Mouse (Mus musculus): Measurements from ENCODE around the gene Kbtbd13. TPM values are rescaled to one million over a fixed set of nuclear protein-coding genes. Genes with fewer than 3 reads are reported as not detected.

Gene Kbtbd13
- polyA plus RNA-seq, 1 experiment from 2014 or later: 0.78 TPM

GRCm38 (mm10) chr9:65424393-65424792 lies 32.9 kb upstream of the Kbtbd13 start:
- Histone ChIP-seq H3K36me3 (ENCODE audit: control insufficient read depth, insufficient read depth, low read length) (no peaks in the 10 kb centered on the region), H3K4me1 (ENCODE audit: control insufficient read depth, insufficient read depth, low read depth, low read length) (no peaks in the 10 kb centered on the region), H3K27me3 (replicated peaks; ENCODE audit: control insufficient read depth, insufficient read depth, low read length) (no peaks in the 10 kb centered on the region), H3K27ac (ENCODE audit: low read depth, low read length) (no peak overlapping the region), H3K4me2 (ENCODE audit: low read length) (no peak overlapping the region), H3K9ac (ENCODE audit: low read depth, low read length) (no peak overlapping the region), H3K4me3 (ENCODE audit: low read length) (no peak overlapping the region), H3K9me3 (ENCODE audit: control insufficient read depth, low read length) (no peaks in the 10 kb centered on the region)
- 38% methylated on average over 3 of the region's 3 CpGs for WGBS
- no peak for ATAC-seq

GRCm38 (mm10) chr9:65422760-65423501 lies 31.5 kb upstream of the Kbtbd13 start, which contains the start of gene Slc51b:
TSS of gene Slc51b (minus strand) at chr9:65422955.
- Histone ChIP-seq H3K4me1 (ENCODE audit: control insufficient read depth, insufficient read depth, low read depth, low read length) (no peaks in the 10 kb centered on the region), H3K9me3 (ENCODE audit: control insufficient read depth, low read length) (no peaks in the 10 kb centered on the region), H3K27ac (ENCODE audit: low read depth, low read length) (no peak within 1 kb of the TSS), H3K27me3 (replicated peaks; ENCODE audit: control insufficient read depth, insufficient read depth, low read length) (no peaks in the 10 kb centered on the region), H3K4me2 (ENCODE audit: low read length) (no peak within 1 kb of the TSS), H3K4me3 (ENCODE audit: low read length) (no peak within 1 kb of the TSS), H3K36me3 (ENCODE audit: control insufficient read depth, insufficient read depth, low read length) (no peaks in the 10 kb centered on the region), H3K9ac (ENCODE audit: low read depth, low read length) (no peak within 1 kb of the TSS)
- 82% methylated on average over 11 of the region's 11 CpGs for WGBS
- no peak for ATAC-seq

GRCm38 (mm10) chr9:65419633-65420032 lies 28.2 kb upstream of the Kbtbd13 start:
- H3K27me3 ChIP-seq (replicated peaks; ENCODE audit: control insufficient read depth, insufficient read depth, low read length): no peaks in the 10 kb centered on the region
- H3K36me3 ChIP-seq (ENCODE audit: control insufficient read depth, insufficient read depth, low read length): no peaks in the 10 kb centered on the region
- H3K27ac ChIP-seq (ENCODE audit: low read depth, low read length): no peak overlapping the region
- no peak overlapping the region for H3K4me2 ChIP-seq (ENCODE audit: low read length)
- no peaks in the 10 kb centered on the region for H3K9me3 ChIP-seq (ENCODE audit: control insufficient read depth, low read length)
- no peak overlapping the region for H3K4me3 ChIP-seq (ENCODE audit: low read length)
- H3K4me1 ChIP-seq (ENCODE audit: control insufficient read depth, insufficient read depth, low read depth, low read length): no peaks in the 10 kb centered on the region
- no peak for ATAC-seq
- WGBS: 71% methylated on average over 3 of the region's 3 CpGs
- H3K9ac ChIP-seq (ENCODE audit: low read depth, low read length): no peak overlapping the region

GRCm38 (mm10) chr9:65417738-65418137 lies 26.3 kb upstream of the Kbtbd13 start:
- WGBS: 48% methylated on average over 3 of the region's 3 CpGs

GRCm38 (mm10) chr9:65411326-65411725 lies 19.9 kb upstream of the Kbtbd13 start:
- H3K4me3 ChIP-seq (ENCODE audit: low read length): no peak overlapping the region
- H3K27ac ChIP-seq (ENCODE audit: low read depth, low read length): no peak overlapping the region
- ATAC-seq: no peak
- H3K36me3 ChIP-seq (ENCODE audit: control insufficient read depth, insufficient read depth, low read length): no peaks in the 10 kb centered on the region
- no peak overlapping the region for H3K9ac ChIP-seq (ENCODE audit: low read depth, low read length)
- WGBS: 78% methylated on average over 3 of the region's 3 CpGs
- no peaks in the 10 kb centered on the region for H3K9me3 ChIP-seq (ENCODE audit: control insufficient read depth, low read length)
- no peak overlapping the region for H3K4me2 ChIP-seq (ENCODE audit: low read length)
- H3K4me1 ChIP-seq (ENCODE audit: control insufficient read depth, insufficient read depth, low read depth, low read length): no peaks in the 10 kb centered on the region
- no peaks in the 10 kb centered on the region for H3K27me3 ChIP-seq (replicated peaks; ENCODE audit: control insufficient read depth, insufficient read depth, low read length)

More at GRCm38 (mm10) chr9:65417738-65418137, 26.3 kb upstream of the Kbtbd13 start:
- H3K36me3 ChIP-seq (ENCODE audit: control insufficient read depth, insufficient read depth, low read length): no peaks in the 10 kb centered on the region
- H3K27ac ChIP-seq (ENCODE audit: low read depth, low read length): no peak overlapping the region
- no peaks in the 10 kb centered on the region for H3K27me3 ChIP-seq (replicated peaks; ENCODE audit: control insufficient read depth, insufficient read depth, low read length)
- no peaks in the 10 kb centered on the region for H3K9me3 ChIP-seq (ENCODE audit: control insufficient read depth, low read length)
- no peaks in the 10 kb centered on the region for H3K4me1 ChIP-seq (ENCODE audit: control insufficient read depth, insufficient read depth, low read depth, low read length)
- no peak for ATAC-seq
- no peak overlapping the region for H3K4me3 ChIP-seq (ENCODE audit: low read length)
- no peak overlapping the region for H3K4me2 ChIP-seq (ENCODE audit: low read length)
- H3K9ac ChIP-seq (ENCODE audit: low read depth, low read length): no peak overlapping the region

- no peaks in the 10 kb centered on the region for H3K27me3 ChIP-seq (replicated peaks; ENCODE audit: control insufficient read depth, insufficient read depth, low read length)
- H3K4me3 ChIP-seq (ENCODE audit: low read length): no peak overlapping the region
- no peak overlapping the region for H3K27ac ChIP-seq (ENCODE audit: low read depth, low read length)
- 94% methylated on average over 8 of the region's 8 CpGs for WGBS
- no peaks in the 10 kb centered on the region for H3K9me3 ChIP-seq (ENCODE audit: control insufficient read depth, low read length)
- no peaks in the 10 kb centered on the region for H3K36me3 ChIP-seq (ENCODE audit: control insufficient read depth, insufficient read depth, low read length)
- no peak for ATAC-seq
- H3K4me2 ChIP-seq (ENCODE audit: low read length): no peak overlapping the region
- no peak overlapping the region for H3K9ac ChIP-seq (ENCODE audit: low read depth, low read length)
- no peaks in the 10 kb centered on the region for H3K4me1 ChIP-seq (ENCODE audit: control insufficient read depth, insufficient read depth, low read depth, low read length)
Measured at GRCm38 (mm10) chr9:65410378-65410777, 18.9 kb upstream of the Kbtbd13 start.

- H3K9ac ChIP-seq (ENCODE audit: low read depth, low read length): no peak overlapping the region
- H3K27ac ChIP-seq (ENCODE audit: low read depth, low read length): no peak overlapping the region
- H3K27me3 ChIP-seq (replicated peaks; ENCODE audit: control insufficient read depth, insufficient read depth, low read length): no peaks in the 10 kb centered on the region
- H3K4me1 ChIP-seq (ENCODE audit: control insufficient read depth, insufficient read depth, low read depth, low read length): no peaks in the 10 kb centered on the region
- no peaks in the 10 kb centered on the region for H3K36me3 ChIP-seq (ENCODE audit: control insufficient read depth, insufficient read depth, low read length)
- no peak overlapping the region for H3K4me2 ChIP-seq (ENCODE audit: low read length)
- H3K4me3 ChIP-seq (ENCODE audit: low read length): no peak overlapping the region
- WGBS: 63% methylated on average over 5 of the region's 5 CpGs
- ATAC-seq: no peak
- H3K9me3 ChIP-seq (ENCODE audit: control insufficient read depth, low read length): no peaks in the 10 kb centered on the region
Measured at GRCm38 (mm10) chr9:65408871-65409295, 17.4 kb upstream of the Kbtbd13 start.

- H3K27ac ChIP-seq (ENCODE audit: low read depth, low read length): no peak overlapping the region
- ATAC-seq: no peak
- no peak overlapping the region for H3K4me2 ChIP-seq (ENCODE audit: low read length)
- H3K27me3 ChIP-seq (replicated peaks; ENCODE audit: control insufficient read depth, insufficient read depth, low read length): no peaks in the 10 kb centered on the region
- no peak overlapping the region for H3K4me3 ChIP-seq (ENCODE audit: low read length)
- H3K9ac ChIP-seq (ENCODE audit: low read depth, low read length): no peak overlapping the region
- H3K4me1 ChIP-seq (ENCODE audit: control insufficient read depth, insufficient read depth, low read depth, low read length): no peaks in the 10 kb centered on the region
- H3K36me3 ChIP-seq (ENCODE audit: control insufficient read depth, insufficient read depth, low read length): no peaks in the 10 kb centered on the region
- H3K9me3 ChIP-seq (ENCODE audit: control insufficient read depth, low read length): no peaks in the 10 kb centered on the region
- WGBS: 68% methylated on average over 3 of the region's 3 CpGs
Measured at GRCm38 (mm10) chr9:65407861-65408260, 16.4 kb upstream of the Kbtbd13 start.

- Histone ChIP-seq H3K27me3 (replicated peaks; ENCODE audit: control insufficient read depth, insufficient read depth, low read length) (no peaks in the 10 kb centered on the region), H3K9ac (ENCODE audit: low read depth, low read length) (no peak overlapping the region), H3K9me3 (ENCODE audit: control insufficient read depth, low read length) (no peaks in the 10 kb centered on the region), H3K4me1 (ENCODE audit: control insufficient read depth, insufficient read depth, low read depth, low read length) (no peaks in the 10 kb centered on the region), H3K4me3 (ENCODE audit: low read length) (no peak overlapping the region), H3K36me3 (ENCODE audit: control insufficient read depth, insufficient read depth, low read length) (no peaks in the 10 kb centered on the region), H3K4me2 (ENCODE audit: low read length) (no peak overlapping the region), H3K27ac (ENCODE audit: low read depth, low read length) (no peak overlapping the region)
- WGBS: 81% methylated on average over 4 of the region's 5 CpGs
- no peak for ATAC-seq
Measured at GRCm38 (mm10) chr9:65407327-65407726, 15.9 kb upstream of the Kbtbd13 start.

Measured in hindbrain, embryonic 16.5 days (tissue).